Mouse (Mus musculus): Measurements from ENCODE around the gene Slc10a7. TPM values are rescaled to one million over a fixed set of nuclear protein-coding genes. Genes with fewer than 3 reads are reported as not detected.

Slc10a7 gene
- polyA plus RNA-seq, 1 experiment from 2014 or later: 19.7 TPM

GRCm38 (mm10) chr8:78549971-78550751 is 41.0 kb downstream of the Slc10a7 start:
- WGBS: 56% methylated on average over 10 of the region's 10 CpGs
- Histone ChIP-seq H3K9me3 (replicated peaks) (no peaks in the 10 kb centered on the region), H3K36me3 (no peaks in the 10 kb centered on the region), H3K4me2 (replicated peaks) (no peak overlapping the region), H3K4me1 (no peaks in the 10 kb centered on the region), H3K27ac (replicated peaks) (no peak overlapping the region), H3K4me3 (replicated peaks) (no peak overlapping the region), H3K27me3 (no peaks in the 10 kb centered on the region), H3K9ac (no peak overlapping the region)
- no peak for ATAC-seq (ENCODE audit: insufficient number of reproducible peaks, low FRiP score, low TSS enrichment, low read depth)

GRCm38 (mm10) chr8:78550752-78551134 is 41.6 kb downstream of the Slc10a7 start:
- Histone ChIP-seq H3K27ac (replicated peaks) (no peak overlapping the region), H3K4me1 (no peaks in the 10 kb centered on the region), H3K4me2 (replicated peaks) (no peak overlapping the region), H3K9me3 (replicated peaks) (no peaks in the 10 kb centered on the region), H3K36me3 (no peaks in the 10 kb centered on the region), H3K9ac (no peak overlapping the region), H3K4me3 (replicated peaks) (no peak overlapping the region), H3K27me3 (no peaks in the 10 kb centered on the region)
- no peak for ATAC-seq (ENCODE audit: insufficient number of reproducible peaks, low FRiP score, low TSS enrichment, low read depth)
- 74% methylated on average over 2 of the region's 2 CpGs for WGBS

DNA sequence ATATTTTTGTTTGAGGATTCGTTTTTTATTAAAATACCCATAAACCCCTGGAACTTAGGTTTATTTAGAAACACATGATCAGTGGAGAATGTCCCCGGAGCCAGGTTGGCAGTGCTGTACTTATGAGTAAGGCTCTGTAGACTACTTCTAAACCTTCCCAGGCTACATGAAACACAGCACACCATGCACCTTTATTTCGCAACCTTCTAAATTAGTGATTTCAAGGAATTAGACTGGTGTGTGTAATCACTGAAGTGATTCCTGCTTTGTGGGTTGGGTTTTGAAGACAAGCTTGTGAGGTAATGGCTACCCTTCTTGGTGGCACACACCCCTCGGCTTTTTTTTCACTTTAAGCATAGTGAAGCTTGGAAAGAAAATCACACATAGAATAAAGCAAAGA is 46.7 kb downstream of the Slc10a7 start:
- WGBS: 83% methylated on average over 4 of the region's 4 CpGs
- H3K36me3 ChIP-seq: no peaks in the 10 kb centered on the region
- H3K4me1 ChIP-seq: no peaks in the 10 kb centered on the region
- H3K27me3 ChIP-seq: no peaks in the 10 kb centered on the region
- H3K9ac ChIP-seq: no peak overlapping the region
- no peak overlapping the region for H3K27ac ChIP-seq (replicated peaks)
- H3K9me3 ChIP-seq (replicated peaks): no peaks in the 10 kb centered on the region
- no peak overlapping the region for H3K4me2 ChIP-seq (replicated peaks)
- ATAC-seq (ENCODE audit: insufficient number of reproducible peaks, low FRiP score, low TSS enrichment, low read depth): no peak
- no peak overlapping the region for H3K4me3 ChIP-seq (replicated peaks)

GRCm38 (mm10) chr8:78556773-78557434 is 47.8 kb downstream of the Slc10a7 start:
- WGBS: 49% methylated on average over 11 of the region's 11 CpGs
- no peak overlapping the region for H3K4me2 ChIP-seq (replicated peaks)
- no peaks in the 10 kb centered on the region for H3K4me1 ChIP-seq
- H3K9ac ChIP-seq: no peak overlapping the region
- H3K27ac ChIP-seq (replicated peaks): no peak overlapping the region
- H3K27me3 ChIP-seq: no peaks in the 10 kb centered on the region
- no peaks in the 10 kb centered on the region for H3K9me3 ChIP-seq (replicated peaks)
- H3K36me3 ChIP-seq: no peaks in the 10 kb centered on the region
- no peak for ATAC-seq (ENCODE audit: insufficient number of reproducible peaks, low FRiP score, low TSS enrichment, low read depth)
- no peak overlapping the region for H3K4me3 ChIP-seq (replicated peaks)

GRCm38 (mm10) chr8:78561620-78562019 is 52.5 kb downstream of the Slc10a7 start:
- Histone ChIP-seq H3K4me3 (replicated peaks) (no peak overlapping the region), H3K9me3 (replicated peaks) (no peaks in the 10 kb centered on the region), H3K27me3 (no peaks in the 10 kb centered on the region), H3K9ac (no peak overlapping the region), H3K36me3 (no peaks in the 10 kb centered on the region), H3K27ac (replicated peaks) (no peak overlapping the region), H3K4me2 (replicated peaks) (no peak overlapping the region), H3K4me1 (no peaks in the 10 kb centered on the region)
- WGBS: 89% methylated on average over 6 of the region's 6 CpGs
- no peak for ATAC-seq (ENCODE audit: insufficient number of reproducible peaks, low FRiP score, low TSS enrichment, low read depth)

GRCm38 (mm10) chr8:78563466-78564058 is 54.4 kb downstream of the Slc10a7 start:
- no peak for ATAC-seq (ENCODE audit: insufficient number of reproducible peaks, low FRiP score, low TSS enrichment, low read depth)
- Histone ChIP-seq H3K9me3 (replicated peaks) (no peaks in the 10 kb centered on the region), H3K4me2 (replicated peaks) (no peak overlapping the region), H3K9ac (no peak overlapping the region), H3K4me1 (no peaks in the 10 kb centered on the region), H3K27ac (replicated peaks) (no peak overlapping the region), H3K36me3 (no peaks in the 10 kb centered on the region), H3K27me3 (no peaks in the 10 kb centered on the region), H3K4me3 (replicated peaks) (no peak overlapping the region)
- WGBS: 77% methylated on average over 2 of the region's 2 CpGs

DNA sequence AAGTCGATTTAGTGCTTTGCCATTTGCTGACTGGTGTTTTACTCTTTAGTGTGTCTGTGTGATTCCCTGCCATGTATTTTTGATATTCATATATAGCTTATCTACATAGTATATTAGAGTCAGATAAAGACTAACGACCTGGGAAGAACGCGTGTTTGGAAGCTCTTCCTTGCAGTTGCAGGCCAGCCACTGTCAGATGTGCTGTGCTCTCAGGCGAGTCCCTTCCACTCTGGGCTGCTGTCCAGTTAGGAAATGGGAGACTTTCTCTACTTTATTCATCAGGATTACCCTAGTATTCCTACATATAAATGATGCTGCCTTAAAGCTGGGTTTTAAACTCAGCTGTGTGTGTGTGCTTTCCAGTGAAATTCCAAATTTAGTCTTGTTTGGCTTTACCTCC is 55.1 kb downstream of the Slc10a7 start:
- 90% methylated on average over 5 of the region's 5 CpGs for WGBS
- no peak for ATAC-seq (ENCODE audit: insufficient number of reproducible peaks, low FRiP score, low TSS enrichment, low read depth)
- no peaks in the 10 kb centered on the region for H3K36me3 ChIP-seq
- H3K27ac ChIP-seq (replicated peaks): no peak overlapping the region
- H3K4me1 ChIP-seq: no peaks in the 10 kb centered on the region
- H3K4me3 ChIP-seq (replicated peaks): no peak overlapping the region
- no peaks in the 10 kb centered on the region for H3K9me3 ChIP-seq (replicated peaks)
- no peak overlapping the region for H3K9ac ChIP-seq
- H3K27me3 ChIP-seq: no peaks in the 10 kb centered on the region
- H3K4me2 ChIP-seq (replicated peaks): no peak overlapping the region

- WGBS: 69% methylated on average over 8 of the region's 8 CpGs
- H3K27me3 ChIP-seq: no peaks in the 10 kb centered on the region
- no peaks in the 10 kb centered on the region for H3K36me3 ChIP-seq
- ATAC-seq (ENCODE audit: insufficient number of reproducible peaks, low FRiP score, low TSS enrichment, low read depth): no peak
- no peak overlapping the region for H3K27ac ChIP-seq (replicated peaks)
- no peak overlapping the region for H3K9ac ChIP-seq
- H3K9me3 ChIP-seq (replicated peaks): no peaks in the 10 kb centered on the region
- no peak overlapping the region for H3K4me3 ChIP-seq (replicated peaks)
- no peaks in the 10 kb centered on the region for H3K4me1 ChIP-seq
- H3K4me2 ChIP-seq (replicated peaks): no peak overlapping the region
Measured at GRCm38 (mm10) chr8:78568196-78568595, 59.0 kb downstream of the Slc10a7 start.

GRCm38 (mm10) chr8:78571528-78571927 is 62.4 kb downstream of the Slc10a7 start:
- no peak for ATAC-seq (ENCODE audit: insufficient number of reproducible peaks, low FRiP score, low TSS enrichment, low read depth)
- no peaks in the 10 kb centered on the region for H3K36me3 ChIP-seq
- H3K9me3 ChIP-seq (replicated peaks): no peaks in the 10 kb centered on the region
- H3K4me2 ChIP-seq (replicated peaks): no peak overlapping the region
- H3K9ac ChIP-seq: no peak overlapping the region
- no peaks in the 10 kb centered on the region for H3K27me3 ChIP-seq
- WGBS: 55% methylated on average over 9 of the region's 9 CpGs
- H3K27ac ChIP-seq (replicated peaks): no peak overlapping the region
- H3K4me1 ChIP-seq: no peaks in the 10 kb centered on the region
- H3K4me3 ChIP-seq (replicated peaks): no peak overlapping the region

- Histone ChIP-seq H3K9ac (no peak overlapping the region), H3K9me3 (replicated peaks) (no peaks in the 10 kb centered on the region), H3K4me3 (replicated peaks) (no peak overlapping the region), H3K27ac (replicated peaks) (no peak overlapping the region), H3K27me3 (no peaks in the 10 kb centered on the region), H3K4me1 (no peaks in the 10 kb centered on the region), H3K36me3 (no peaks in the 10 kb centered on the region), H3K4me2 (replicated peaks) (no peak overlapping the region)
- 86% methylated on average over 7 of the region's 7 CpGs for WGBS
- ATAC-seq (ENCODE audit: insufficient number of reproducible peaks, low FRiP score, low TSS enrichment, low read depth): no peak
Measured at GRCm38 (mm10) chr8:78574207-78574606, 65.1 kb downstream of the Slc10a7 start.

DNA sequence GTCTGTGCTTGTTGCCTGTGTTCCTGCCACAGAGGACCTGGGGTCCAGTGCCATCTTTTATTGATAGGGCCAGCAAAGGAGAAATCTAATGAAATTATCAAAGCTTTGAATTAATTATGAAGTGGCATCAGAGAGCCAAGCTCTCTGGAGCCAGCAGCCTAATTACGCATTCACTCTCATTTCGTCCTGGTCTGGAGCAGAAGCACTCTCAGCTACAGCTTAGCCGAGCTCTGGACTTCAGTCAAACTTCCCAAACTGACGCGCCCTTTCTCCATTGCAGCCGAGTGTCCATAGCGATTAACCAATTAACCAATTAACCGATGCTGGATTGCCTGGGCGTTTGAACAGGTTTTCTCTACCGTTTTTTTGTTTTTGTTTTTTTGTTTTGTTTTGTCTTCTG is 68.4 kb downstream of the Slc10a7 start:
- Histone ChIP-seq H3K4me3 (replicated peaks) (no peak overlapping the region), H3K27me3 (no peaks in the 10 kb centered on the region), H3K9me3 (replicated peaks) (no peaks in the 10 kb centered on the region), H3K36me3 (no peaks in the 10 kb centered on the region), H3K4me2 (replicated peaks) (no peak overlapping the region), H3K9ac (no peak overlapping the region), H3K27ac (replicated peaks) (no peak overlapping the region), H3K4me1 (no peaks in the 10 kb centered on the region)
- no peak for ATAC-seq (ENCODE audit: insufficient number of reproducible peaks, low FRiP score, low TSS enrichment, low read depth)
- WGBS: 47% methylated on average over 10 of the region's 10 CpGs
